Mouse (Mus musculus) left cerebral cortex, adult 2 months (tissue): ENCODE measurements at regions not wholly inside any gene's neighbourhood (a gene's known extent, or its start where the extent isn't known, plus 50 kb on each side); places are given as distances from the start of the nearest gene placed in this dataset.

Experiments
- DNase-seq, 2 experiments: peaks; one replicate each; pipeline ENCODE4 v3.0.0; 2021 to 2022; ENCODE audit warnings: low spot score in 2 of 2, mixed read lengths in 1 of 2; ENCODE audit errors: extremely low spot score in 1 of 2
- H3K27ac ChIP-seq: fragments of 200-600 bp; 2 replicates; pipeline ENCODE4 v1.8.1; 2022
- H3K4me3 ChIP-seq: fragments of 200-600 bp; 2 replicates; pipeline ENCODE4 v1.8.1; 2022
- CTCF ChIP-seq: fragments of 200-600 bp; IDR thresholded peaks from 2 replicates; pipeline ENCODE4 v1.8.1; 2022; ENCODE audit warnings: antibody characterized with exemption, mild to moderate bottlenecking, moderate library complexity
- intact Hi-C: fragments of 180-260 bp; cut with DNase I; formaldehyde crosslinking; loops from one replicate; pipeline ENCODE4 v1.15.1; 2025

DNA sequence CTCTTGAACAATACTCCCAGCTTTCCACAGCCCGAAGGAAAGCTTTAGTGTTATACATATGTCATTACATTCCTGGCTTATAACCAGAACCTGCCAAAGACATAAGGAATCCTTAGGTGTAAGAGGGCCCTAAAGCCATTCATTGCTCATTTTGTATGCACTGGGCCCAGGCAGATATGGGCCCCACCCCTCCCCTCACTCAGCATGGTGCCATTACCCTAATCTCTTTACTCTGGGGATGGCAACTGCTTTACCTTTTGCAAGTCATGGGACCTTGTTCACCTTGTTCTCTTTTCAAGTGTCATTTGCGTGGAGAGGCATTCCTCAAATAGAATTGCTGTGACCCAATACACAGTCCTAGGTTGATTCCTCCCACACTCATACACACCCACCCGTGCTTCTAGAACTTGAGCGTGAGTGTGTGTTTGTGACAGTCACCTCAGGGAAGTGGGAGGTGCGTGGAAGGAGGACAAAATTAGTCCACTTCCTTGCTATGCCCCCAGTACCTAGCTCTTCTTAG, 419.5 kb upstream of the Cdh4 start:
- DNase-seq, result no peak
- H3K4me3 ChIP-seq, result no peak overlapping the region
- no peak for TF ChIP-seq CTCF
- intact Hi-C loops, result no loop called here
- H3K27ac ChIP-seq, result no peak overlapping the region

DNA sequence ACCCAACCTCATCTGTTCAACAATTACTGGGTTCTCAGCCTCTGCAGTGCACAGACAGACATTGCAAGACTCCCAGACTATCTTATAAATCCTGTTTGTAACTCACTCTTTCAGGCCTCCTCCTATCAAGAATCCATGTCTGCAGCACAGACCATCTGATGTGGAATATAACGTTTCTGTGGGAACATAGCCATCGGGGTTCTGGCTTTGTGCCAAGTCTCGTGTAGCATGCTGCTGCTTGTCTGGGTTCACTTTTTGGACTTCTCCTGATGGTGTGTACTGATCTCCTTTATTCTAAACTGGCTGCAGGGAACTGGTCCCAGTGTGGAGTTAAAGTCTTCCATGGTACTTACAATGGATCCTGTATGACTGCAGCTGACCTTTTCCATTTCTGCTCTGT, 418.0 kb upstream of the Cdh4 start:
- DNase-seq, result no peak
- TF ChIP-seq CTCF, result no peak
- Histone ChIP-seq H3K4me3 (no peak overlapping the region), H3K27ac (no peak overlapping the region)
- intact Hi-C loops, result no loop called here

DNA sequence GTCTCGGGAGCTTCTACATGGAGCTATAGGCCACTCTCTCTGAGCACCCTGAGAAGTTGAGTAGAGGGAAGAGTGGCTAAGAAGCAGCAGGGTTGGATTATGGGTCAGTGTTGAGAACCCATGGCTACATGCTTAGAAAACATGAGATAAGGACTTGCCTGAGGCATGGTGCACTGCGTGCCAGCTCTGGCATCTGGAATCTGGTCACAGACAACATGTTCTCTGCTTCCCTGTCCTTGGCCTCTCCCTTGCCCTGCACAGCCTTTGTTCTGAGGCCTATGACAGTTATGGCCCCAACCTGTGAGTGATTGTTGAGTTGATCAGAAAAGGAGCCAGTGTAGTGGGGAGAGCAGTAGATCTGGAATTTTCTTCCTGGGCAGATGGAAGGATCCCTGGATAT, 409.1 kb upstream of the Cdh4 start:
- H3K27ac ChIP-seq, result no peak overlapping the region
- intact Hi-C loops, result no loop called here
- TF ChIP-seq CTCF, result no peak
- H3K4me3 ChIP-seq, result no peak overlapping the region
- no peak for DNase-seq

DNA sequence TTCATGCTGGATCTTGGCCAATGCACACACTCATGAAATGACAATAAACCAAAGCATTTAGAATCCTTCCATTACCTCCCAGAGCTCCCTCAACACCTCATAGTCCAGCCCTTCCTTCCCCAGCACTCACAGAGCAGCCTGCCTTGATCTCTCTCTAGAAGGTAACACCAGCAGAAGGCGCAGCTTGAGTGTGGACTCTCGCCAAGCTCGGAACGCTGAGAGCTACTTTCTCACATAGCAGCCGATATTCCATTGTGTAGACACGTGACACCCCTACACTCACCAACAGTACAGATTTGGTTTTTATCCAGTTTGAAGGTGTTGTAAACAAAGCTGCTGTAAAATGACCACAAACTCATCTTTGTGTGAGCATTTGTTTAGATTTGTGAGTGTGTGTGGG, 406.8 kb upstream of the Cdh4 start:
- no peak overlapping the region for H3K4me3 ChIP-seq
- intact Hi-C loops, result no loop called here
- no peak overlapping the region for H3K27ac ChIP-seq
- no peak for DNase-seq
- no peak; the same call in none of the 2 replicates for TF ChIP-seq CTCF

DNA sequence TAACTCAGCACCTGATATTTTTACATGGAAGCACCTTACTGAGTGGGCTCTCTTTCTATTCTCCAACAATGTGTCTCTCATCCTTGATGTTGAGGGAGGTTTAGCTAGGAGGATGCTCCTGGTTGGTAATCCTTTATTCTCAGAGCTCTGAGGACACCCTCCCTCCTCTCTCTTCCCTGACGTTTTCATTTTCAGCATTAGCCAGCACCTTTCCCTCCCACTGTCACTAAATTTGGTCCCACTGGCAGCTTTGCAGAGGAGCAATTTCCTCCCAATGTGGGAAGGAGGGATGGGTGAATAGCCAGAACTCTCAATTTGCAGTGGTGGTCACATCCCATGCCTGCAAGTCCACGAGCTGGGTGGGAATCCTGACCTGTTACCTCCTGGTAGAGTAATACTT, 402.5 kb upstream of the Cdh4 start:
- intact Hi-C loops, result no loop called here
- no peak overlapping the region for H3K27ac ChIP-seq
- no peak overlapping the region for H3K4me3 ChIP-seq
- no peak for TF ChIP-seq CTCF
- DNase-seq, result no peak

DNA sequence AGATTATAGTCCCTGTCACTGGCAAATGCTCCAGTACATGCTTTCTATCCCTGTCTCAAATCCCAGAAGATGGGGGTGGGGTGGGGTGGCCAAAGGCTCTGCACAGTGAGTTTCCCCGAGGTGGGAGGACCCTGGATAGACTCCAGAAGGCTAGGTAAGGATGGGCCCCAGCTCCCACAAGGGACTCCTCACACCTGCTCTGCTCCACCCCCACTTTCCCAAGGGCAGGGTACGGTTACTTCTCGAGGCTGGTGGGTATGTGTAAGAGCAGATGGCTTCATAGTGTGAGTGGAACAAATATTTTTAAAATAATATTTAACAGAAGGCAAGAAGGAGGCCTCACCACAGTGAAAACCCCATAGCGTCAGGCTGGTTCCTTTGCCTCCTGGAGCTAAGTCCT, 398.6 kb upstream of the Cdh4 start:
- DNase-seq, result peak; percentile 26 to 32
- Histone ChIP-seq H3K27ac (no peak overlapping the region), H3K4me3 (no peak overlapping the region)
- intact Hi-C loops, result no loop called here
- no peak for TF ChIP-seq CTCF

DNA sequence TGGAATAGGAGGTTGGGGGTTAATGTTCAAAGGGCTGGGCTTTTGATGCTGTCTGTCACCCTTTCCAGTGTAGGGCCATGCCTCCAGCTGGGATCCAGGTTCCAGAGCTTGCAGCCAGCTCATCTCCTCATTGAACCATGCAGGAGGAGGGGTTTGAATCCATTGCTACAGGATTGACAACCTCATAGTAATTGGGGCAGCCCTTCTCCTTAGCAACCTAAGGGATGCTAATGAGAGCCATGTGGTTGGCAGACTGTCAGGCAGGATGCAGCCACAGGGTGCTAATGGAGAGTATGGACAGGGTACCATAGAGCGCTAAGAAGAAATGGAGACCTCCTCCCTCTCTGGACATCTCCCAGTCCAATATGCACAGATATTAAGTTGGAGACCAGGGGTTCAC, 396.9 kb upstream of the Cdh4 start:
- no peak for TF ChIP-seq CTCF
- intact Hi-C loops, result no loop called here
- H3K4me3 ChIP-seq, result no peak overlapping the region
- no peak overlapping the region for H3K27ac ChIP-seq
- DNase-seq, result no peak

DNA sequence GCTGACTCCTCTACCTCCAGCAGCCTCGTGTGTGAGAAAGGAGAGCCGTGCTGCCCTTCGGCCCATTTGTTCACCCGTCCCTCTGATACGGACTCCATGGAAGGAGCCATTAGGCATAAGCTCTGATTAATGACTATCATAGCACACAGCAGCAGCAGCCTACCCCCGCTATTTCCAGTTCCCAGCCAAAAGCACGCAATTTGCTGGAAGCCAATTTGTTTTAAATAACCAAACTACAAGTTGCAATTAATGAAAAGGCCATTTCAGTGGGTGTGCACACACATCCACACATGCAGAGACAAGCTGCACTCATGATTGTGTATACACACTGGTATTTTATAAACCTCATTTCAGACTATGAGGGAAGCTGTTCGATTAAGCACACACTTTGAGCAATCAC, 387.8 kb upstream of the Cdh4 start:
- no peak for TF ChIP-seq CTCF
- Histone ChIP-seq H3K27ac (no peak overlapping the region), H3K4me3 (no peak overlapping the region)
- DNase-seq, result no peak
- intact Hi-C loops, result no loop called here

DNA sequence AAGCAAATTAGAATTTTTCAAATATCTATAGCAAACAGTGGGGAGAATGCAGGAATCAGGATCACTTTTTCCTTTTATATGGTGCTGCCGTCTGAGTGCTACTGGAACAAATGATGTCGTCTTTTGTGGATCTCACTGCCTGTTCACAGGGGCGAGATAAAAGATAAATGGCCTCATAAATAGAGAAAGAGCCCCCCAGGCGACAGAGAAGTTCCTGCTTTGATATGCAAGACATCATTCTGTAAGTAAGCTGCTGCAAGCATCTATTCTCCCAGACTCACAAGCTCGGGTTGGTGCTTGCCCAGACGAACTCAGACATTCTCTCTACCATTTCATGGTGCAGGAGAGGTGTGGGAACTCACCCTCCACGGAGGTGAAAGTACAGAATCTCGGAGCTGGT, 377.6 kb upstream of the Cdh4 start:
- H3K4me3 ChIP-seq, result no peak overlapping the region
- no peak overlapping the region for H3K27ac ChIP-seq
- TF ChIP-seq CTCF, result no peak
- intact Hi-C loops, result loop anchor here (10.0 kb wide), 1 partner anchor 810 kb away; no protein-coding TSS in a partner anchor
- DNase-seq, result no peak

DNA sequence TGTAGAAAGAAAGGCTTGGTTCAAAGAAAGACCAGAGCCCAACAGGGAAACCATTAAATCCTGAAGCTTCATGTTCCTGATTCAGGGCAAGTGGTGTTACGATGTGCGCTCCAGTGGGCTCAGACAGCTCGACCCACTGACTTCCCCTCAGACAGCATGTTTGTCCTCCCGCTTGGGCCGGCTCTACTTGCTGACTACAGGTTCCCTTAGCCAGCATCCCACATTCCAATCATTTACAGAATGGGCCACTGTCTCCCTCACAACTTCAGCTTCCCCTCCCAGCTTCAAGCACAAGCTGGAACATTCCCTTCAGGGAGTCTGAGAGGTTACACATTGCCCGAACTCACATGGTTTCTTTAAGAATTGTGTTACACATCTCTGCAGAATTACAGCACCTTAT, 372.7 kb upstream of the Cdh4 start:
- intact Hi-C loops, result loop anchor here (10.0 kb wide), 1 partner anchor 805 kb away; no protein-coding TSS in a partner anchor
- Histone ChIP-seq H3K27ac (no peak overlapping the region), H3K4me3 (no peak overlapping the region)
- no peak for TF ChIP-seq CTCF
- no peak for DNase-seq

DNA sequence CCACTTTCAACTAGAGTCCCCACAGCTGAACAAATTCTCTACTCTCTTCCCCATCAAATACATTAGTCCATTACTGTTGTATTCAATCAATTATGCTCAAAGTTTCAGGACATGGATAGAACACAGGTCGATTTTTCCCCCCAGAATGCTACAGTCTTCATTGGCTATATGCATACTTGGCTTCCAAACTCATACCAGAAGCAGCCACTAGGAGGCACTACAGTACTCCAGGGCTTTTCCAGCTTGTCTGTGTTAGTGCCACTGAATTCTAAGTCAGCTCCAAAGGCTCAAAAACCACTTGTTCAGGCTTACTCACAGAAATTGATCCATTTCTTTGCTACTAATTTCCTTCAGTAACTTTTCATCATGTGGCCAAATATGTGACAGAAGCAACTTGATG, 371.9 kb upstream of the Cdh4 start:
- H3K4me3 ChIP-seq, result no peak overlapping the region
- TF ChIP-seq CTCF, result peak; percentile 55
- no peak overlapping the region for H3K27ac ChIP-seq
- no peak for DNase-seq
- intact Hi-C loops, result no loop called here

DNA sequence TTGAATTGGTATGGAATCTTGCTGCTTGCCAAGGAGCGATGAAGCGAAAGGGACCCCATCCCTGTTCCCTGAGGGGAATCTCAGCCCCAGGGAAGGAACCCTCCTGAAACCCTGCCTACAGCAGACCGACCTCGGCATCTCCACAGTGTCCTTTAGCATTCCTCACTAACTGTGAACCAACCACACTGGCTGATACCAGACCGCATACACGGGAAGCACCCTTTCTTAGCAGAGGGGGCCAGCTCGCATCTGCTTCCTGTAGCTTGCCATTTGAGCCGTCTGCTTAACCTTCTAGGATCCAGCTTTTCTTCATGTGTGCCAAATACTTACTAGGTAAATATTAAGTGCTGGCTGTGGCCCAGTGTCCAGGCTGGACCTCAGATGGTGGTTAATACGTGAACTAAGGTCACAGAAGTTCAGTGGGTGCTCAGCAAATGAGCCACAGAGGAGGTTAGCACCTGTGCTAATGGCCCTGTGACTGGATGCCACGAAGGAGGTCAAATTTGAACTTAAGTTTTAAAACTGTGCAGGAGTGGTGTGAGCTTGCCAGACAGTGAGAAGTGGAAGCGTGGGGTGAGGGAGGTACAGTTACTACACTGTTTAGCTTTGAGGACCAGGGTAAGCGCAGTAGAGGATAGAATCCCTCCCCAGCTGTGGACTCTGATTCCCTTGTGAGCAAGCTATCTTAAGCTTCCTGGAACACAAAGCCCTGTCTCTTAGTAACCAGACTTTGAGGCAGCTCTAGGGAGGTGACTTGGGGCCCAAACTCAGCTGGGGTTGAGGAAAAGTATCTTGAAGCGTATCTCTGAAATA, 361.6 kb upstream of the Cdh4 start:
- no peak for DNase-seq
- Histone ChIP-seq H3K27ac (no peak overlapping the region), H3K4me3 (no peak overlapping the region)
- TF ChIP-seq CTCF, result no peak
- intact Hi-C loops, result no loop called here

DNA sequence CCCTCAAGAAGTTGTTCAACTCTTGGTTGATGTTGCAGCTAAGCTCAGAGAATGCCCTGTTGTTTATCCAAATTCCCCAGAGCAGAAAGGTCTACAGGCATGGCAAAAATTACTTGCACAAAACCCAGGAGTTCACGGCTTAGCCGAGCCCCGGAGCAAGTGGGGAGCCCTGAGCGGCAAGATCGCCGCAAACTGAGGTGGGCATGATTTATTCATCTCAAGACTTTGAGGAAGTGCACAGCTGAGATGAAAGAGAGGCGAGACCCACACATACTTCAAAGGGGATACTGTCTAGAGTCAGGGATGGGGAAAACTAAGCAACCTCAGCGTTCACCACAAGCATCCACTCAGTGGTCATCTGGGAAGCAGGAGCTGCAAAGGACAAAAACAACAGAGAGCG, 355.3 kb upstream of the Cdh4 start:
- intact Hi-C loops, result no loop called here
- no peak for DNase-seq
- no peak overlapping the region for H3K4me3 ChIP-seq
- TF ChIP-seq CTCF, result no peak
- no peak overlapping the region for H3K27ac ChIP-seq
